Mouse (Mus musculus) right cerebral cortex, postnatal 36 days (tissue): ENCODE data around the gene Drd2.

Experiments used
- DNase-seq, 2 experiments: peaks; one replicate each; pipeline ENCODE4 v3.0.0; 2022; ENCODE audit warnings: low spot score in 2 of 2, mixed read lengths in 1 of 2

Drd2 gene

GRCm38 (mm10) chr9:49340136-49341043, at the start of gene Drd2:
Drd2 (plus strand) TSS chr9:49340627.
- DNase-seq = peak in 1 of 2 experiments; percentile 1

GRCm38 (mm10) chr9:49295101-49295500, 45.3 kb upstream of the Drd2 start:
- no peak for DNase-seq

- peak in 1 of 2 experiments; percentile 6 for DNase-seq
Measured at GRCm38 (mm10) chr9:49307576-49307975, 32.9 kb upstream of the Drd2 start.

DNA sequence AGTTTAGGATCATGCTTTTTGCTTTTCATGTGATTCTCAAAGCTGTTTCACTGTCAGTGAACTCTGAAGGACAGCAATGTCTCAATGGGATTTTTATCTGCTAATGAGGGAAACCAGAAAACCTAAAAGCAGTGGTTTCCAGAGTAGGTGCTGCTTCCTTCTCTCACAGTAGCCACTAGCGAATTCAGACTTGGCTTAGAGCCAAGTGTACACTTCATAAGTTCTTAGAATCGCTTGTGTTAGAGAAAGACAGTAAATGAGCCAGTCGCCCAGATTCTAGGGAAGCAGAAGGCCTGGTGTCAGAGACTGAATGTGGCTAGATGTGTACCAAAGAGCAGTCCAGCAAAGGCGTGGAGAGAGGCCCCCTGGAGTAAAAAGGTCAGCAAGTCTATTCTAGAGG, 29.6 kb upstream of the Drd2 start:
- DNase-seq = no peak

DNA sequence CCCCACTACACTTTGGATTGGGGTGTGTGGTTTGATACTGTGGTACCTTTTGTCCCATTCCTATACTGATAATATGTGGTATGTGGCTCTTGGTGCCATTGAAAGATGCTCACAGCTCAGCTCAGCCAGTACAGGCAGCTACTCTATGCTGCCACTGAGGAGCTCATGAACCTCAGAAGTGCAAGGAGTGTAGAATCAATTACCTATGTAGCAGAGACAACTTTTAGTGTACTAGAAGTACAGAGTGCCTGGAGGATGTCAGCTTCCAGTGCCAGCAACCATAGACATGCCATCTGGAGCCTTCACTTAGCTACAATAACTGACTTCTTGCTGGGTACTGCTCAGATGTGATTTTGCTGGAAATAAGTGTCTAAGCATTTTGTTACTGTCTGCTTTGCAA, 21.8 kb upstream of the Drd2 start:
- DNase-seq = no peak

GRCm38 (mm10) chr9:49341044-49341365, 578 bp downstream of the Drd2 start:
- no peak for DNase-seq

DNA sequence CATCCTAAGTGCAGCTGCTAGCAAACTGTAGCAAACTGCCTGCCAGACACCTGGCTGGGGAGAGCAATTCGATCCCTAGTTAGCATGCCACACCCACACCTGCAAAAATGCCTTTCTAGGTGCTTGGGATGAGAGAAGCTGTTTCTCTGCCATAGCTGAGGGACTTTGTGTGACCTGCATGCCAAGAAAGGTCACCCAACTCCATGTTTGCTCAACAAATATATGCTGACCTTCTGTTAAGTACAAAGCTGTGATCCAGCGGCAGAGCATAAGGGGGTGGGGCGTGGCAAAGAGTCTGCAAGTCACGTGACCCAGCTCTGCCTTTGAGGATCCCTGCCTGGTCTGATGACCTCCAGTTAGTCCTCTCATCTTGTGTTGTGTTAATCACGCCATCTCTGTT, 25.3 kb downstream of the Drd2 start:
- DNase-seq = no peak

- DNase-seq = no peak
Measured at GRCm38 (mm10) chr9:49373946-49374345, 33.5 kb downstream of the Drd2 start.

GRCm38 (mm10) chr9:49379962-49380361, 39.5 kb downstream of the Drd2 start:
- DNase-seq = peak in 1 of 2 experiments; percentile 11

- DNase-seq = no peak
Measured at GRCm38 (mm10) chr9:49384041-49384440, 43.6 kb downstream of the Drd2 start.

DNA sequence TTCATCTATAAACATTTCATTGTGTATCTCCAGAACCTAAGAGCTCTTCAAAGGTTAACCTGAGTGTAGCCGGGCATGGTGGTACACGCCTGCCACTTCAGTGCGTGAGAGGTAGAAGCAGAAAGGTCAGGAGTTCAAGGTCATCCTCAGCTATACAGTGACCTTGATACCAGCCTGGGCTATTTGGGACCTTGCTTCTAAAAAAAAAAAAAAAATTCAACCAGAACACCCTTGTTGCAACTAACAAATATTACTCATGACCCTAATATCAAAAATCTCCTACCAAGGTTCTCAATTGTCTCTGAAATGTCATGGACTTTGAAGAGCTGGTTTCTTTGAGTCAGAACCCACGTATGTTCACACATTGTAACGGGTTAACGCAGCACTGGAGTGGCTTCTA, 44.4 kb downstream of the Drd2 start:
- no peak for DNase-seq

- no peak for DNase-seq
Measured at GRCm38 (mm10) chr9:49385301-49385700, 44.9 kb downstream of the Drd2 start.

- DNase-seq = peak in 1 of 2 experiments; percentile 14
Measured at GRCm38 (mm10) chr9:49386119-49386518, 45.7 kb downstream of the Drd2 start.

DNA sequence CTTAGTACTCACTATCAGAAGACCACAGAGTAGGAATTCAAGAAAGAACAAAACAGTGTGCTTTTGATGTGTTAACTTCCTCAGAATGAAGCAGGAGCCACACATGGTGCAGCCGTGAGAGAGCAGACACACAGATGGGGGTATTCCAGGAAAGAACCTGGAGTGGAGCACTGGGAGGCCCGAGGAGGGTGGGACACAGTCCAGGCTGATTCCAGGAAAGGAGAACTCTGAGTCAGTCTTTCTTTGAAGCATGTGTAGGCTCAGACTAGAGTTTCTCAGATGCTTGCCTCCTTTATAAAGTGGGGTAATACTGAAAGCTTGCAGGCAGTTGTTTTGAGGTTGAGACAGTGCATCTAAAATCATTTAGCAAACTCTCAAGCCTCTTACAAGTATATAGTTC, 51.8 kb downstream of the Drd2 start:
- DNase-seq = no peak

- DNase-seq = no peak
Measured at GRCm38 (mm10) chr9:49396006-49396405, 55.6 kb downstream of the Drd2 start.

DNA sequence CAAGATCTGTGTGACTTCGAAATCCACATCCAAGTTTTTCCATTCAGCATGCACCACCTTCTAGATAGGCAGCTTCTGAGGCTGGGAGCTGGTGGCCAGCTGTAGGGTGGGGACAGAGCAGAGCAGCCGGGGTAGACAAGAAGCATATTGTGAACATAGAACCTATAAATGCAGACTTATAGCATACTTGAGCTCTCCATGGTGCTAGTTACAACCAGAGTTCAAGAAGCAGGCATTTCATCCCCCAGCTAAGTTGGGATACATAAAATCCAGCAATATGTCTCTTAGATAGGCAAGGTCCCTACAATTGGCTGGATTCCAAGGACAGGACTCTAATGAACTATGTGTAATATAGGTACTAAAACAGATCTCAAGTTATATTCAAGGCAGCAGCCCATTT, 63.3 kb downstream of the Drd2 start:
- DNase-seq = no peak

- no peak for DNase-seq
Measured at GRCm38 (mm10) chr9:49407028-49407427, 66.6 kb downstream of the Drd2 start.

GRCm38 (mm10) chr9:49410621-49411020, 70.2 kb downstream of the Drd2 start:
- DNase-seq = no peak

- no peak for DNase-seq
Measured at GRCm38 (mm10) chr9:49423866-49424265, 83.4 kb downstream of the Drd2 start.

- no peak for DNase-seq
Measured at GRCm38 (mm10) chr9:49425585-49425984, 85.2 kb downstream of the Drd2 start.

- no peak for DNase-seq
Measured at GRCm38 (mm10) chr9:49426921-49427320, 86.5 kb downstream of the Drd2 start, which contains the start of gene Ankk1. Ankk1 (minus strand) TSS chr9:49427021.

GRCm38 (mm10) chr9:49427478-49427877, 87.1 kb downstream of the Drd2 start:
- DNase-seq = no peak

GRCm38 (mm10) chr9:49442621-49443020, 102.2 kb downstream of the Drd2 start:
- no peak for DNase-seq

DNA sequence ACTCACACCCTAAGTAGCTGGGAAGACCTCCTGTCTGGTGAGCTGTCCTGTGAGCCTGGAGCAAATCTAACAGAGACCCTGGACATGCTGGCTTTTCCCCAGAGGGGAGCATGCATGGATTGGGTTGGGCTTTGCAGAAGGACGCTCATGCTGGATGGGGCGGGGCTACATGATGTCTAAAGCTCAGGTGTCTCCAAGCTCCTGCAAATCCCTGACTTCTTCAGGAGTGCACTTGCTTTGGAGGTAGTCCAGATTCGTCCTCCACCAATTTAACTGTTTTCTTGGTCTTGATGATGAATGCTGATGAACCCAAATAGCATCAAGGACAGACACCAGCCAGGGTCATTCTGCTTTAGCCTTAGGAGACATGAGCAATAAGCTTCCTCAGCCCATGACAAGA, 110.1 kb downstream of the Drd2 start:
- DNase-seq = no peak
